Mouse (Mus musculus): ENCODE results near the gene Slc7a4. TPM values are rescaled to one million over a fixed set of nuclear protein-coding genes. Genes with fewer than 3 reads are reported as not detected.
A peak's percentile ranks its signal among the peaks of the same experiment; 100 is the strongest.
"Not testable (repeated sequence)": the region's sequence is repeated elsewhere in the genome, so short reads cannot be mapped to it uniquely, and the experiment has no call there.

The Slc7a4 gene
- polyA plus RNA-seq (2021) = 3.7 TPM

DNA sequence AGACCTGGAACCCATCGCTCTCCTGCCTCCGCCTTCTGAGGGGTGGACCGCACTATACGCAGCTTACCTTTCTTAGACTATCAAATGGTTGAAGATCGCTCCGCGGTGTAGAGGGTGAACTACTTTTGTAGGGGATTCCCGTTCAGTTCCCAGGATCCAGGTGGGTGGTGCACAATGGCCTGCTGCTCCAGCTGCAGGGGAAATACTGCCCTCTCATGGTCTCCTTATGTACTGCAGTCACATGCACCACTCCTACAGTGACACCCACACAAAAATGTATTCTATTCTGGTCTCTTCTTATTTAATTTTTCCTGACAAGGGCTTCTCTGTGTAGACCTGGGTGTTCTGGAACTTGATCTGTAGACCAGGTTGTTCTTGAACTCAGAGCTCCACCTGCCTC lies at the start of gene Slc7a4:
Gene Slc7a4, minus strand, starts transcription at position 151 of the 400 bp plus-strand sequence.
- ATAC-seq = no peak
- TF ChIP-seq CTCF (IDR thresholded peaks at IDR 0.05) = no peak
- no peaks in the 10 kb centered on the region for H3K27me3 ChIP-seq
- in situ Hi-C loops (cut with MboI; ENCODE audit: low pct_unique_long_range_greater_than_20kb) = no loop called here
- ChIA-PET POLR2A (no interaction called here), CTCF (interaction anchor here (1.3 to 1.6 kb wide), 2 partner anchors 20 to 25 kb away, joined by 6 to 9 read pairs; partner anchors contain the start of gene P2rx6)
- DNase-seq (ENCODE audit: low read depth, low spot score) = no peak

DNA sequence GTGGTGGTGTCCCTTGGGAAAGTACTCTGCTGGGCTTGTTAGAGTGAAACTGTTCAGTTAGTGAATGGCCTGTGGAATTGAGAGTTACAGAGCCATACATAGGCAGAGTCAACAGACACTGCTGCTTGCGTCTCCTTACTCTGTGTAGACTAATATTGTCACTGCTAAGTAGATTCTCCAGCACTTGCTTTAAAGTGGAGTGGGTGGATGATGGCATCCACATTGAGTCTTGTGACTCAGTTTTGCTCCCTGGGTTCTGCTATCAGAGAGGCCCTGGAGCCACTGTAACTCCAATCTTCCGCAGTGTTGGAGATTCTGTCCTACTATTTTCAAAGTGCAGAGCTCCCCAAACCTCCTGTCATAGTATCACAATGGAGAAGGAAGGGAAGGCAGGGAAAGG lies 49.6 kb upstream of the Slc7a4 start:
- CTCF ChIA-PET = no interaction called here
- TF ChIP-seq CTCF (IDR thresholded peaks at IDR 0.05) = no peak
- no peak for DNase-seq (ENCODE audit: low read depth, low spot score)
- in situ Hi-C loops (cut with MboI; ENCODE audit: low pct_unique_long_range_greater_than_20kb) = no loop called here
- no peak for ATAC-seq
- POLR2A ChIA-PET = no interaction called here
- H3K27me3 ChIP-seq = no peaks in the 10 kb centered on the region

DNA sequence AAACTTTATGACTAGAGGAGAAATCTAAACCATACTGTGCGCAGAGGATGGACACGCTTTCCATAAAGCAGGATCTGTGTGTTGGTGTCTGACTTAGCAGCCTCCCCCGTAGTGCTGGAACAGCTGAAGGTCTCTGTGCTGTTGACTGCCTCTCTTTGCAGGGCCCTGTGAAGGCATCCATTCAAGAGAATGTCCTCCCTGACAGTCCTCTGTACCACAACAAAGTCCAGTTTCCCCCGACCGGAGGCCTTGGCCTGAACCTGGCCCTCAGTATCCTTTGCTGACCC lies 43.2 kb upstream of the Slc7a4 start:
- ChIA-PET CTCF (no interaction called here), POLR2A (no interaction called here)
- H3K27me3 ChIP-seq = no peaks in the 10 kb centered on the region
- no peak for ATAC-seq
- in situ Hi-C loops (cut with MboI; ENCODE audit: low pct_unique_long_range_greater_than_20kb) = no loop called here
- DNase-seq (ENCODE audit: low read depth, low spot score) = no peak
- no peak for TF ChIP-seq CTCF (IDR thresholded peaks at IDR 0.05)

DNA sequence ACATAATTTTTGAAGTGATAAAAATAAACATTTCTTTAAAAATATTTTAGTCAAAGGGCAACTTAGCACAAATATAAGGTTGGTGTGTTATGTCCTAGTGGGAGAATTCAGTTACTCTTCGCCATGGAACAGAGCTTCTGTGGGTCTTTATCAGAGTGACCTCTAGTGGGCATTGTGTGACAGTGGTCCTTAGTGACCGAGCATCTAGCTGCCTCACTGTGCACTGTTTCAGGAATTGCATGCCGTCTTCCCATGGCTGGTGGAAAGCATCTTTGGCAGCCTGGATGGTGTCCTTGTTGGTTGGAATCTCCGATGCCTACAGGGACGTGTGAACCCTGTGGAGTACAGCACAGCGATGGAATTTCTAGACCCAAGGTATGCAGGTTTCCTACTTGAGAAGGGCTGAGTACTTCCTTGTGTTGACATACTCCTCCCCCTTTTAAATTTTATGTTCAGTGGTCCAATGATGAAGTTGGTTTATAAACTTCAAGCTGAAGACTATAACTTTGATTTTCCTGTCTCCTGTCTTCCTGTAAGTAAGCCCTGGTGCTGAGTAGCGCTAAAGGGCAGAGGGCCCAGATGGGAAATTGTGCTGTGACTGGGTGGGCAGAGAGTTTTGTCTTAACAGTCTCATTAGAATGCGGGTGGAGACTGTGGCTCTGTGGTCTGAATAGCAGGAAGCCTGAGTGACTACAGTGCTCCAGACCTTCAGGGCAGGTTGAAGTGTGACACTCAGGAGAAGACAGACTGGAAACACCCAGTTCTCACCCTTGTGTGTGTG lies 42.7 kb upstream of the Slc7a4 start:
- ATAC-seq (no peak), DNase-seq (ENCODE audit: low read depth, low spot score) (no peak)
- ChIA-PET CTCF (interaction anchor here (0.6 to 1.1 kb wide), 5 partner anchors 11 to 71 kb away, joined by 3 to 5 read pairs (median 3); no protein-coding TSS in a partner anchor), POLR2A (no interaction called here)
- in situ Hi-C loops (cut with MboI; ENCODE audit: low pct_unique_long_range_greater_than_20kb) = no loop called here
- H3K27me3 ChIP-seq = no peaks in the 10 kb centered on the region
- TF ChIP-seq CTCF (IDR thresholded peaks at IDR 0.05) = peak; percentile 76

DNA sequence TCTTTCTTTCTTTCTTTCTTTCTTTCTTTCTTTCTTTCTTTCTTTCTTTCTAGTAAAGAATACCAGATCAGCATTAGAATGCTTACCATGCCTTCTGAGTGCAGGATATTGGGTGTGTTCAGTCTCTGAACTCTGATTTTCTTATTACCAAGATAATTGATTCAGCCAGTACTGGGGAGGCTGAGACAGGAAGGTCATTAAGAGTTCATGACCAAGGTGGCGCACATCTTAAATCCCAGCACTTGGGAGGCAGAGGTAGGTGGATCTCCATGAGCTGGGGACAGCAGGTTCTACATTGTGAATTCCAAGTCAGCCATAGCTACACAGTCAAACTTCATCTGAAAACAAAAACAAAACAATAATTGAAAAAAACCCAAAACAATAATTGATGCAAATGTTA lies 38.9 kb upstream of the Slc7a4 start:
- no peak for DNase-seq (ENCODE audit: low read depth, low spot score)
- no peaks in the 10 kb centered on the region for H3K27me3 ChIP-seq
- no peak for TF ChIP-seq CTCF (IDR thresholded peaks at IDR 0.05)
- ATAC-seq = no peak
- in situ Hi-C loops (cut with MboI; ENCODE audit: low pct_unique_long_range_greater_than_20kb) = loop anchor here (5.0 kb wide), 1 partner anchor 65 kb away; no protein-coding TSS in a partner anchor
- POLR2A ChIA-PET = no interaction called here
- CTCF ChIA-PET = interaction anchor here (0.8 to 1.2 kb wide), 2 partner anchors 16 to 37 kb away, joined by 3 read pairs; no protein-coding TSS in a partner anchor

DNA sequence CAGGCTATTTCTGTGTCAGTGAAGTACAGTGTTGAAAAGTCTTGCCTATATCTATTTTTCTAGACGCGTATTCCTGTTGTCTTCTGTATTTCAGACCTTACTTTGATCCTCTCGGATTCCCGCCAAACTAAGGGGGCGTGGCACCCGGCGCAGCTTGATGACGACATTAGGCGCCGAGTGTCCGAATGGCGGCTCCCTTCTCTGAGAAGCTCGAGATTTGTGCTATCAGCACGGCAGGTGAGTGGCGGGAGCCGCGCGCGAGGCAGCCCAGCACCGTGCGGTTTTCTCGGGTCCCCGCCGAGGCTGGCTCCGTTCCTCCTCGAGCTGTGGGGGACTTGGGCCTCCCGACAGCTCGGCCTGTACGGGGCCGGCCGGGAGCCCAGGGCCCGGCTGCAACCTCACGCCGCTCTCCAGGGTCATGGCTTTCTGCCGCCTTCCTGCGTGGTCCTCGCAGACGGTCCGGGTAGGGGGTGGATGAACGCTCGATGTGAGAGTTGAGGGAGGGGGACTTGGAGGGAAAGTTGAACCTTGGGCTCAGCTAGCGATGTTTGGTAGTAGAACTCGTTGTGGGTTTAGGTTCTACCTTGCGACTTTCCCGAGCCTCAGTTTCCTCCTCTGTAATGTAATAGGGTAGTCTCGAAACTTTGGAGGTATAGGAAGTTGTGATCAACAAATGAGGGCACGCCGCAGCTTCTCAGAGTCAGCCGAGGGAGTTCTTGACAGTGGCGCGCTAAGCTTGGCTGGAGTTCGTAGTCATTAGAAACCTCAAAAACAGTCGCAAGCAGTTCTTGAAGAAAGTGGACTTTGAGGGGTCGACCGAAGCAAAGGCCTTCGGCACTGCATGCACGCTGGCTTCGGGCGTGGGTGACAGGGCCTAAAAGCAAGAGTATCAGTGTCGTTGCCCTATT lies 36.4 kb upstream of the Slc7a4 start, which contains the start of gene Smpd4:
Gene Smpd4, plus strand, starts transcription at position 157 of the 908 bp plus-strand sequence.
- no peak for DNase-seq (ENCODE audit: low read depth, low spot score)
- TF ChIP-seq CTCF (IDR thresholded peaks at IDR 0.05) = no peak
- in situ Hi-C loops (cut with MboI; ENCODE audit: low pct_unique_long_range_greater_than_20kb) = loop anchor here (5.0 kb wide), 1 partner anchor 62 kb away; no protein-coding TSS in a partner anchor
- POLR2A ChIA-PET = interaction anchor here (0.6 kb wide), 1 partner anchor 30 kb away, joined by 3 read pairs; no protein-coding TSS in a partner anchor
- CTCF ChIA-PET = interaction anchor here (1.2 to 5.0 kb wide), 5 partner anchors 10 to 62 kb away, joined by 3 to 45 read pairs (median 6); no protein-coding TSS in a partner anchor
- ATAC-seq = no peak
- H3K27me3 ChIP-seq = no peaks in the 10 kb centered on the region

DNA sequence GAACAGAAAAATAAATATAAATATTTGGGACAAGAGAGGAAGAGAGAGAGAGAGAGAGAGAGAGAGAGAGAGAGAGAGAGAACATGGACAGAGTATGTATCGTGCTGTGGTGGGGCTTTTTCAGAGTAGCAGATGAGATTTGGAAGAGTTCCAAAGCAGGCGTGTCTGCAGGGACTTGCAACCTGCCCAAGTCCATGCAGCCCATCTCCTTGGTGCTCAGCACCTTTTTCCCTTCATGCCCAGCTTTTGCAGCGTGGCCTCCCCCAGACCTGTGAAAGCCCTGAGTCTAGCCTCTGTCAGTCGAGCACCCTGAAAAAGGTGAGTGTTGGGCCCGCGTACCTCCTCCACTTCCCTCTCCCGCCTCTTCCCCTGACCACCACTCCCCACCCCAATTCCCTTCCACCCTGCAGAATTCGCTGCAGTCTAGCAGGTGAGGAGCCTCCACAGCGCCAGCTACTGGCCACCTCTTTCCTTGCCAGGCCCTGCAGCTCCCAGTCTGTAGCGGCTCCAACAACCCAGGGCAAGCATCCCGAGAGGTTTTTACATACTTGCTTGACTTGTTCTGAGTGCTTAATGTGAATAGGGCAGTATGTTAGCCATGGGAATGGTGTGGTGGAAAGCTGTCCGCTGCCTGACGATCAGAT lies 35.0 kb upstream of the Slc7a4 start:
- ATAC-seq (no peak), DNase-seq (ENCODE audit: low read depth, low spot score) (no peak)
- TF ChIP-seq CTCF (IDR thresholded peaks at IDR 0.05) = peak; percentile 80
- ChIA-PET CTCF (interaction anchor here (1.1 to 5.0 kb wide), 4 partner anchors 9 to 60 kb away, joined by 3 to 45 read pairs (median 14); partner anchors contain the start of genes Lrrc74b and P2rx6), POLR2A (no interaction called here)
- no peaks in the 10 kb centered on the region for H3K27me3 ChIP-seq
- in situ Hi-C loops (cut with MboI; ENCODE audit: low pct_unique_long_range_greater_than_20kb) = no loop called here

DNA sequence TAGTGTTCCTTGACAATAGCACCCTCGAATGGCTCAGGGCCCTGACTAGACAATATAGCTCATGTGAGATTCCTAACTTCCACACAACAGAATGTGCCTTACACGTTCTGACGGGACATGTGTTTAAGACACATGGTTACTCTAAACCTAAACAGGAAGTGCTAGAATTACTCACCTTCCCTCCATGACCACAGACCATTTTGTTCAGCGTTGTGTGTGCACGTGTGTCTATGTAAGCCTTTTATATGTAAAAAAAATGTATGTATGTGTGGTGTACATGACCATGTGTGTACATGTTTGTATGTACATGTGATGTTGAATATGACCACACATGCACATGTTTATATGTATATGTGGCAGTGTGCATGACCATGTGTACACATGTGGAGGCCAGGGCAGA lies 33.2 kb upstream of the Slc7a4 start:
- in situ Hi-C loops (cut with MboI; ENCODE audit: low pct_unique_long_range_greater_than_20kb) = no loop called here
- no peak for TF ChIP-seq CTCF (IDR thresholded peaks at IDR 0.05)
- H3K27me3 ChIP-seq = no peaks in the 10 kb centered on the region
- ATAC-seq = no peak
- POLR2A ChIA-PET = no interaction called here
- CTCF ChIA-PET = interaction anchor here (1.0 to 5.0 kb wide), 4 partner anchors 49 to 58 kb away, joined by 3 to 45 read pairs (median 13); partner anchors contain the start of genes Lrrc74b and P2rx6
- DNase-seq (ENCODE audit: low read depth, low spot score) = no peak

DNA sequence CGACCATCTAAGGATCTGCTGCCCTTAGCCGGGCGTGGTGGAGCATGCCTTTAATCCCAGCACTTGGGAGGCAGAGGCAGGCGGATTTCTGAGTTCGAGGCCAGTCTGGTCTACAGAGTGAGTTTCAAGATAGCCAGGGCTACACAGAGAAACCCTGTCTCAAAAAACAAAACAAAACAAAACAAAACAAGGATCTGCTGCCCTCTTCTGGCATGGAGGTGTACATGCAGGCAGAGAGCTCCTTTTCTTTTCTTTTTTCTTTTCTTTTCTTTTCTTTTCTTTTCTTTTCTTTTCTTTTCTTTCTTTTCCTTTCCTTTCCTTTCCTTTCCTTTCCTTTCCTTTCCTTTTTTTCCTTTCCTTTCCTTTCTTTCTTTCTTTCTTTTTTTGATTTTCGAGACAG lies 31.7 kb upstream of the Slc7a4 start:
- not testable (repeated sequence) for ATAC-seq

DNA sequence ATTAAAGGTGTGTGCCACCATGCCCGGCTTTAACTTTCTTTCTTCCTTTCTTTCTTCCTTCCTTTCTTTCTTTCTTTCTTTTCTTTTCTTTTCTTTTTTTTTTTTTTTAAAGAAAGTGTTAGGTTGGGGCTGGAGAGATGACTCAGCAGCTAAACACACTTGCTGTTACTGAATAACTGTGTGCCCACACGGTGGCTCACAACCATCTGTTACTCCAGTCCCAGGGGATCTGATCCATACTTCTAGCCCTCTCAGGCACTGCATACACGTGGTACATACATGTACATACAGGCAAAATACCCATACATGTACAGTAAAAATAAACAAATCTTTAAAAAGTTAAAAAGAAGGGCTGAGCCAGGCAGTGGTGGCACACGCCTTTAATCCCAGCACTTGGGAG lies 28.4 kb upstream of the Slc7a4 start:
- ATAC-seq = no peak
- in situ Hi-C loops (cut with MboI; ENCODE audit: low pct_unique_long_range_greater_than_20kb) = no loop called here
- CTCF ChIA-PET = interaction anchor here (1.1 to 3.3 kb wide), 3 partner anchors 14 to 53 kb away, joined by 3 to 14 read pairs (median 4); no protein-coding TSS in a partner anchor
- TF ChIP-seq CTCF (IDR thresholded peaks at IDR 0.05) = peak; percentile 22
- H3K27me3 ChIP-seq = no peaks in the 10 kb centered on the region
- DNase-seq (ENCODE audit: low read depth, low spot score) = peak; percentile 41
- POLR2A ChIA-PET = no interaction called here

More for the DNA sequence above, 31.7 kb upstream of the Slc7a4 start:
- H3K27me3 ChIP-seq; DNase-seq (ENCODE audit: low read depth, low spot score); in situ Hi-C loops (cut with MboI; ENCODE audit: low pct_unique_long_range_greater_than_20kb): not testable (repeated sequence)
- CTCF ChIA-PET = interaction anchor here (0.7 to 5.0 kb wide), 3 partner anchors 48 to 57 kb away, joined by 6 to 45 read pairs (median 23); partner anchors contain the start of genes Lrrc74b and P2rx6
- POLR2A ChIA-PET = interaction anchor here (0.7 kb wide), 1 partner anchor 57 kb away, joined by 5 read pairs; no protein-coding TSS in a partner anchor
- peak; percentile 78 for TF ChIP-seq CTCF (IDR thresholded peaks at IDR 0.05)

Measured in Patski (cell line).